Mouse (Mus musculus) small intestine, adult 2 months (tissue): ENCODE measurements around the gene Map4k1. TPM values are rescaled to one million over a fixed set of nuclear protein-coding genes. Genes with fewer than 3 reads are reported as not detected.

ENCODE experiments used
- H3K27ac ChIP-seq: fragments of 200-500 bp; 2 replicates; pipeline ENCODE4 v1.5.1; 2012; ENCODE audit warnings: low read depth, low read length, control low read depth, inconsistent platforms; ENCODE audit not compliant: insufficient read depth
- H3K27me3 ChIP-seq: fragments of 200-500 bp; 2 replicates; pipeline ENCODE4 v1.6.1; 2012; ENCODE audit warnings: mild to moderate bottlenecking, moderate library complexity, low read length, inconsistent platforms; ENCODE audit not compliant: control insufficient read depth, insufficient read depth
- H3K36me3 ChIP-seq: fragments of 200-500 bp; 2 replicates; pipeline ENCODE4 v1.6.1; 2012; ENCODE audit warnings: mild to moderate bottlenecking, low read length, control low read depth, inconsistent platforms; ENCODE audit not compliant: control insufficient read depth, insufficient read depth
- H3K4me1 ChIP-seq: fragments of 200-500 bp; 2 replicates; pipeline ENCODE4 v1.6.1; 2012; ENCODE audit warnings: low read length, inconsistent platforms, mixed read lengths; ENCODE audit not compliant: control insufficient read depth, insufficient read depth, insufficient read length
- H3K4me3 ChIP-seq: fragments of 200-500 bp; 2 replicates; pipeline ENCODE4 v1.5.1; 2012; ENCODE audit warnings: low read depth, mild to moderate bottlenecking, control low read depth, inconsistent platforms, low read length, moderate library complexity
- CTCF ChIP-seq: fragments of 200-500 bp; IDR thresholded peaks from 2 replicates; pipeline ENCODE4 v1.5.1; 2012; ENCODE audit warnings: low read depth, mild to moderate bottlenecking, control low read depth, inconsistent platforms, low read length, moderate library complexity, mixed read lengths; ENCODE audit not compliant: insufficient replicate concordance, insufficient read length; ENCODE audit errors: extremely low read depth
- POLR2A ChIP-seq: fragments of 200-500 bp; IDR thresholded peaks from 2 replicates; pipeline ENCODE4 v1.6.1; 2012; ENCODE audit warnings: low read depth, mild to moderate bottlenecking, control low read depth, inconsistent platforms, low read length, moderate library complexity
- WGBS: fragments of 180-500 bp; shearing (Covaris S2); methylation state at CpG from one replicate; pipeline ENCODE4 v1.1.7; 2018; 5-methylcytosine and 5-hydroxymethylcytosine counted together
- polyA plus RNA-seq: library from polyadenylated mRNA; depleted of rRNA; stranded (reverse); fragments of >200 nt; gene quantifications from 2 replicates; pipeline ENCODE4 v1.2.3, GENCODE M21; 2012

The Map4k1 gene
- polyA plus RNA-seq, 1 experiment = 21.3 TPM

DNA sequence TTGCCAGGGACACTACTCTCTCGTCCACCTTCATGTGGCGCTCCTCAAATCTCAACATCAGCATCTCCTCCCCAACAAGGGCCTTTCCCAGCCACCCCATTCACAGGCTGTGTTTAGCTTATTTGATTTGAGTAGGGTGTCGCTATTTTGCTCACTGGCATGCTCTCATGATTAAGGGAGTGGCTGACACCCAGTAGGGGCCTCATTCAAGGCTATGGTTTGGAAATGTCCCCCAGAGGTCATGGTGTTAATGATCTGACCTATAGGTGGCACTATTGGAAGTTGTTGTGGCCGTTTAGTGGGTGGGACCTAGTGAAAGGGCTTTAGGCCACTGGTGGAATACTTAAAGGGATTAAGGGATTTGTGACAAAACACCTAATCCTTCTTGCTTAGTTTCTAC lies 45.0 kb downstream of the Map4k1 start:
- H3K4me1 ChIP-seq = no peaks in the 10 kb centered on the region
- no peaks in the 10 kb centered on the region for H3K36me3 ChIP-seq
- TF ChIP-seq CTCF = no peak
- TF ChIP-seq POLR2A = no peak
- no peaks in the 10 kb centered on the region for H3K27me3 ChIP-seq
- 72% methylated on average over 4 of the region's 4 CpGs for WGBS
- no peak overlapping the region for H3K4me3 ChIP-seq
- no peak overlapping the region for H3K27ac ChIP-seq

DNA sequence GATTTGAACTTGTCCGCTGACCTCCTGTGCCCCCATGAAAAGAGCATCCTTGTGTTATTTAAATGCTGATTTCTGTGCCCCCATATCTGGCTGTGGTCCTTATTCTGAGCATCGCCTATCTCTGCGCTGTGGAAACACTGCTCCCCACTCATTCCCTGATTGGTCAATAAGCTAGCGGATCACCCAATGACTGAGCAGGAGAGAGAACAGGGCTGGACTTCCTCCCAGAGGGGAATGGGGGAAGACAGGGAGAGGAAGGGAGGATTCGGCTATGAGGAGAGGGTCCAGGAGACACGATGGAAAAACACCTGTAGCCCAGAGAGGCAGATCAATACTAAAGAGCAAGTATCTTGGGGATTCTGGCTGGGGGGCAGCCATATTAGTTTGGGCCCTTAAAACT lies 46.9 kb downstream of the Map4k1 start:
- H3K4me1 ChIP-seq = no peaks in the 10 kb centered on the region
- no peak for TF ChIP-seq CTCF
- TF ChIP-seq POLR2A = no peak
- WGBS = 78% methylated on average over 6 of the region's 6 CpGs
- no peak overlapping the region for H3K27ac ChIP-seq
- no peaks in the 10 kb centered on the region for H3K27me3 ChIP-seq
- no peak overlapping the region for H3K4me3 ChIP-seq
- H3K36me3 ChIP-seq = no peaks in the 10 kb centered on the region

DNA sequence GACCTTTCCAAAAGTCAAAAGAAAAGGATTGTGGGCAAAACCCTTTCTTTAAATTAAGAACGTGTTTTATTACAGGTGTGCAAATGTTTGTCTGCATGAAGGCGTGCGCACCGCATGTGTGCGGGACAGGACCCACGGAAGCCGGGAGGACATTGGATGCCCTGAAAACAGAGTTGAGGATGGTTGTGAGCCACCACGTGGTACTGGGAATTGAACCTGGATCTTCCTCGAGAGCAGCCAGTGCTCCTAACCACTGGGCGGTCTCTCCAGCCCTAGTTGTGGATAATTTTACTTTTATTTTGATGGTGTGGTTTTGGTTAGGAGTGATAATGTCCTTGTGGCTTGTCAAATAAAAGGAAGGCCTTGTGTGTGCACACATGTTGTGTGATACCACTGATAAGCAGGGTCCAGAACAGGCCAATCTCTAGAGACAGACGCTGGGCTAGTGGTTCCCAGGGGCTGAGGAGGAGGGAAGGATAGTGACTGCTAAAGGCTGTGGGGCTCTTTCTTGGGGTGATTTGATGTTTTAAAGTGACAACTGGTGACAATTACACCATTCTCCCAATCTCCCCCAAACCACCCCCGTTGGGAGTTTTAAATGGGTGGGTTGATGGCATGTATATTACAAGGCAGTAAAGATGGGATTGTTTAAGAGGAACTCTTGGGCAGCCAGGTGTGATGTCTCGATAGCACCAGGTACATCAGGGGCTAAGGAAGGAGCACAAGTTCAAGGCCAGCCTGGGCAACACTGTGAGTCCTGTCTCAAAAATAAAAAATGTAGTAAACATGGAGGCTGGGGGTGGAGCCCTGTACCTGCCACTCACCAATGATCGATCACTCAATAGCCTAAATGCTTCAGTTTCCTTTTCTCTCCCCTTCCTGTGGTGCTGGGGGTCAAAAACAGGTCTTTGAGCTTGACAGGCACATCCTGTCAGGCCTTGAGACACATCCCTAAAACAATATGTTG lies 48.1 kb downstream of the Map4k1 start:
- Histone ChIP-seq H3K27ac (no peak overlapping the region), H3K4me1 (no peaks in the 10 kb centered on the region), H3K4me3 (no peak overlapping the region), H3K27me3 (no peaks in the 10 kb centered on the region), H3K36me3 (no peaks in the 10 kb centered on the region)
- 79% methylated on average over 14 of the region's 14 CpGs for WGBS
- TF ChIP-seq POLR2A (no peak), CTCF (no peak)

DNA sequence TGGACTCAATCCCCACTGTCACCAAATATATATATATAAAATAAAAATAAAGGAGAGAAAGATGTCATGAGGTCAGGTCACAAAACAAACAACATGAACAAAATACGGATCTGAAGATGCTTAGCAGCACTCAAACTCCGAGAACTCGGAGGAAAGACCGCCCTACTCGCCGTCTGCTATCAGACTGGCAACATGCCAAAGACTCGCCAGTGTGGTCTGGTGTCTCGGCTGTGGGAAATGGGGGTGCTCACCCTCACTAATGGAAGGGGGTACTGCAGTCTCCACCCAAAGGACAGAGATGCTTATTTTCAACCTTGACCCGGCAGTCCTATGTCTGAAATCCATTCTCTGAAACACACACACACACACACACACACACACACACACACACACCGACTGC lies 49.8 kb downstream of the Map4k1 start:
- H3K4me1 ChIP-seq = no peaks in the 10 kb centered on the region
- whole genome bisulfite sequencing = 37% methylated on average over 10 of the region's 10 CpGs
- H3K27ac ChIP-seq = no peak overlapping the region
- no peaks in the 10 kb centered on the region for H3K27me3 ChIP-seq
- no peaks in the 10 kb centered on the region for H3K36me3 ChIP-seq
- TF ChIP-seq POLR2A (no peak), CTCF (no peak)
- no peak overlapping the region for H3K4me3 ChIP-seq

DNA sequence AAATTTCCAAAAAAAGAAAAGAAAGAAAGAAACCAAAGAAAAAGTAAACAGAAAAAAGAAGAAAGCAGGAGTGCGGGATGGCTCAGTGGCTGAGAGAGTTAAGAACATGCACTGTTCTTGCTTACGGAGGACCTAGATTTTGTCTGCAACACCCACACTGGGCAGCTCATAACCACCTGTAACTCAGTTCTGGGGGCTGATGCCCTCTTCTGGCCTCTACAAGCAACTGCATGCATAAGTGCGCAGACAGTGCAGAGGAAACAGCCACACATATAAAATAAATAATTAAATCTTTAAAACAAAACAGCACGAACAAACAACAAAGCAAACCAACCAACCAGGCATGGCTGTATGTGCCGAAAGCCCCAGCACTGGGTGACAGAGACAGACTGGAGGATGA lies 50.8 kb downstream of the Map4k1 start:
- H3K4me3 ChIP-seq = no peak overlapping the region
- no peaks in the 10 kb centered on the region for H3K27me3 ChIP-seq
- TF ChIP-seq CTCF = peak; percentile 31; the same call in 1 of the 2 replicates
- no peak for TF ChIP-seq POLR2A
- H3K36me3 ChIP-seq = no peaks in the 10 kb centered on the region
- H3K27ac ChIP-seq = no peak overlapping the region
- 82% methylated on average over 5 of the region's 5 CpGs for WGBS
- no peaks in the 10 kb centered on the region for H3K4me1 ChIP-seq

DNA sequence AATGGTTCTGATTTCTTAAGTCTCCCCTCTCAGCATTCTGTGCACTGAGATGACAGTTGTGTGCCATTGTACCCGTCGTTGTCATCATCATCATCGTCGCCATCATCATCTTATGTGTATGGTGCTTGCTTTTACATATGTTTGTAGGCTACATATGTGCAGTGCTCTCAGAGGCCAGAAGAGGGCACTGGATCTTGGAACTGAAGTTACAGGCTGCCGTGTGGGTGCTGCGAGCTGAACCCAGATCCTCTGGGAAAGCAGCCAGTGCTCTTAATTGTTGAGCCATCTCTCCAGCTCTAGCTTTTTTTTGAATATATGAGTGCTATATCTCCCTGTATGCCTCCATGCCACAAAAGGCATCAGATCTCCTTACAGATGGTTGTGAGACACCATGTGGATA lies 55.4 kb downstream of the Map4k1 start:
- TF ChIP-seq CTCF (peak; percentile 12; the same call in 1 of the 2 replicates), POLR2A (no peak)

DNA sequence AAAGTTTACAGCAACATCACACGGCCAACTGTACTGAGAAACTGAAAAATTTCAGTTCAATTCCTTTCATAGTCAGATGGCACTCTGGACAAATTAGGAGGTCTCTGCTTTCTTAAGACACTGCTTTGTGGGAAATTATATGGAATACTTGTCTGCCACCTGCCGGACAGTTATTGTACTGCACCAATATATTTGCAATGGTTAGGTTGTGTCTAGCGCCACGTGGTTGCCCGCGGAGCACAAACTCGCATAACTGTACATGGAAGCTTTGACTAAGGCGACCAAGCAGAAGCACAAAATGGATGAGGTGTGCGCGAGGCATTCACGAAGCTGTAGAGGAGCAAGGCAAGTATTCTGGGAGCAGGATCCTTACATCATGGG lies 57.7 kb downstream of the Map4k1 start:
- under 1% methylated on average over 11 of the region's 11 CpGs for WGBS

More for the DNA sequence above, 55.4 kb downstream of the Map4k1 start:
- Histone ChIP-seq H3K27me3 (peaks cover 6% of the 10 kb centered on the region; the same call in 1 of the 2 replicates), H3K4me3 (no peak overlapping the region), H3K27ac (no peak overlapping the region), H3K36me3 (no peaks in the 10 kb centered on the region), H3K4me1 (no peaks in the 10 kb centered on the region)
- 75% methylated on average over 6 of the region's 6 CpGs for WGBS

More for the DNA sequence above, 57.7 kb downstream of the Map4k1 start:
- H3K36me3 ChIP-seq = no peaks in the 10 kb centered on the region
- H3K4me1 ChIP-seq = peaks cover 3% of the 10 kb centered on the region
- H3K27me3 ChIP-seq = peaks cover 8% of the 10 kb centered on the region
- no peak overlapping the region for H3K27ac ChIP-seq
- TF ChIP-seq CTCF (peak; percentile 54; the same call in 1 of the 2 replicates), POLR2A (no peak)
- peak overlapping the region; percentile 31 for H3K4me3 ChIP-seq
